Mouse (Mus musculus) hindbrain, embryonic 10.5 days (tissue): ENCODE data around the gene Nup107. TPM values are rescaled to one million over a fixed set of nuclear protein-coding genes. Genes with fewer than 3 reads are reported as not detected.

Experiments
- DNase-seq: peaks from one replicate; pipeline ENCODE4 v3.0.0-alpha.2; 2017; ENCODE audit warnings: low spot score
- H3K27ac ChIP-seq: fragments of 300-500 bp; sonication (generic); 2 replicates; pipeline ENCODE4 v1.5.1; 2016; ENCODE audit warnings: mild to moderate bottlenecking, moderate library complexity
- H3K27me3 ChIP-seq: fragments of 300-500 bp; sonication (generic); 2 replicates; pipeline ENCODE4 v1.6.1; 2016; ENCODE audit warnings: mild to moderate bottlenecking; ENCODE audit not compliant: poor library complexity, insufficient read depth, severe bottlenecking
- H3K36me3 ChIP-seq: fragments of 300-500 bp; sonication (generic); 2 replicates; pipeline ENCODE4 v1.6.1; 2016; ENCODE audit warnings: mild to moderate bottlenecking, moderate library complexity
- H3K4me1 ChIP-seq: fragments of 300-500 bp; sonication (generic); replicated peaks from 2 replicates; pipeline ENCODE4 v1.6.1; 2016; ENCODE audit warnings: mild to moderate bottlenecking
- H3K4me3 ChIP-seq: fragments of 300-500 bp; sonication (generic); 2 replicates; pipeline ENCODE4 v1.5.1; 2016; ENCODE audit warnings: mild to moderate bottlenecking, moderate library complexity
- H3K9me3 ChIP-seq: fragments of 300-500 bp; sonication (generic); 2 replicates; pipeline ENCODE4 v1.6.1; 2016; ENCODE audit warnings: mild to moderate bottlenecking, moderate library complexity
- WGBS: fragments of 180-500 bp; shearing (Covaris S2); methylation state at CpG from one replicate; pipeline ENCODE4 v1.1.7; 2016; 5-methylcytosine and 5-hydroxymethylcytosine counted together
- polyA plus RNA-seq: library from polyadenylated mRNA; unstranded; fragments of >200 nt; fragmentation: Nextera tagmentation; extraction: Ambion mirVana; gene quantifications from 2 replicates; pipeline ENCODE4 v1.2.1, GENCODE M21; 2016

The Nup107 gene
- polyA plus RNA-seq, 1 experiment from 2014 or later: 70.6 TPM

GRCm38 (mm10) chr10:117714048-117714545 lies 78.4 kb downstream of the Nup107 start:
- peaks cover 31% of the 10 kb centered on the region for H3K4me1 ChIP-seq
- no peaks in the 10 kb centered on the region for H3K27me3 ChIP-seq
- H3K4me3 ChIP-seq: no peak overlapping the region
- peaks cover 3% of the 10 kb centered on the region for H3K36me3 ChIP-seq
- H3K9me3 ChIP-seq: no peaks in the 10 kb centered on the region
- WGBS: 93% methylated on average over 3 of the region's 3 CpGs
- H3K27ac ChIP-seq: no peak overlapping the region
- DNase-seq: no peak

DNA sequence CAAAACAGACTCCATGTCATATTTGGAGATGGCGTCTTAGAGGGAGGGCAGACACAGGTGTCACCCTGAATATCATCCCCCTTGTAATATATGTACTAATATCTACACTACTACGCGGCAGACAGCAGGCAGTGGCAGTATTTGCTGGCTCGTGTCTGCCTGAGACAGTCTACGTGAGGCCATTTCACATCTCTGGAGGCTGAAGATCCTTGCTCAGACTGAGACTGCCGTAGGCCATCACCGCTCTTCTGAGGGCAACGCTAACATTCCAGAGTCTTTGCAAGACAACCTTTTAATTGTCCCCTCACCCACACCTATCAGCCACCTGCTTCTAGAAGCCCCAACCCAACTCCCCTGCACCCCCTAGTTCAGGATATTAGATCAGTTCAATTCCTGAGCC lies 79.0 kb downstream of the Nup107 start:
- Histone ChIP-seq H3K4me3 (no peak overlapping the region), H3K36me3 (peaks cover 9% of the 10 kb centered on the region), H3K4me1 (peaks cover 36% of the 10 kb centered on the region), H3K27me3 (no peaks in the 10 kb centered on the region), H3K27ac (no peak overlapping the region), H3K9me3 (no peaks in the 10 kb centered on the region)
- WGBS: 95% methylated on average over 8 of the region's 8 CpGs
- DNase-seq: no peak

- Histone ChIP-seq H3K4me1 (peaks cover 31% of the 10 kb centered on the region), H3K36me3 (peaks cover 15% of the 10 kb centered on the region), H3K27ac (no peak overlapping the region), H3K9me3 (no peaks in the 10 kb centered on the region), H3K4me3 (no peak overlapping the region), H3K27me3 (no peaks in the 10 kb centered on the region)
- DNase-seq: no peak
- 92% methylated on average over 9 of the region's 9 CpGs for WGBS
These were observed 79.6 kb downstream of the Nup107 start for GRCm38 (mm10) chr10:117712871-117713270.

- 90% methylated on average over 9 of the region's 9 CpGs for WGBS
These were observed 80.2 kb downstream of the Nup107 start for GRCm38 (mm10) chr10:117712191-117712754.

DNA sequence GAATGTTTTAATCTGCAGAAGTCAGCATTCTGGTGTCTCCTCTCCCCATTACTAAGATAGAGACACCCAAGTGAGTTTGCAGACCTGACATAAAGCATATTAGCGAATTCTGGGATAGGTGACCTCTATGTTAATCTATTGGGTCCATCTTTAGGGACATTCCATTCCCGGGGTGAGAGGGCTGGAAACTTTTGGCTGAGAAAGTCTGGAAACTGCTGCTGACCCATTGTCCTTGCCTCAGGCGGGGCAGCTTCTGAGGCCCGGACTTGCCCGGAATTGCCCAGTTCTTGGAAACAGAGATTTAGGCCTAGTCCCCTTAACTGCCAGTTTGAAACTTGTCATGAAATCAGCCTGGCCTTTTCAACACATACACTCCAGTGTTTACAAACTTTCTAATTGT lies 81.1 kb downstream of the Nup107 start:
- no peaks in the 10 kb centered on the region for H3K27me3 ChIP-seq
- peaks cover 30% of the 10 kb centered on the region for H3K36me3 ChIP-seq
- peak overlapping the region; percentile 97; the same call in 1 of the 2 replicates for H3K27ac ChIP-seq
- H3K9me3 ChIP-seq: no peaks in the 10 kb centered on the region
- H3K4me1 ChIP-seq: peaks cover 21% of the 10 kb centered on the region
- peak overlapping the region; percentile 80 for H3K4me3 ChIP-seq
- DNase-seq: no peak
- WGBS: 69% methylated on average over 5 of the region's 5 CpGs

More at GRCm38 (mm10) chr10:117712191-117712754, 80.2 kb downstream of the Nup107 start:
- Histone ChIP-seq H3K4me3 (no peak overlapping the region), H3K9me3 (no peaks in the 10 kb centered on the region), H3K4me1 (peaks cover 26% of the 10 kb centered on the region), H3K27me3 (no peaks in the 10 kb centered on the region), H3K36me3 (peaks cover 21% of the 10 kb centered on the region), H3K27ac (no peak overlapping the region)
- no peak for DNase-seq

- 1% methylated on average over 52 of the region's 52 CpGs for WGBS
These were observed 81.8 kb downstream of the Nup107 start, which contains the start of gene Mdm2 for GRCm38 (mm10) chr10:117710604-117711141. Gene Mdm2 (minus strand): TSS chr10:117710758.

GRCm38 (mm10) chr10:117709930-117710603 lies 82.4 kb downstream of the Nup107 start:
- WGBS: under 1% methylated on average over 67 of the region's 71 CpGs
- H3K9me3 ChIP-seq: no peaks in the 10 kb centered on the region
- H3K27me3 ChIP-seq: no peaks in the 10 kb centered on the region
- peak overlapping the region; percentile 80 for H3K4me3 ChIP-seq
- peak; percentile 88 for DNase-seq
- peaks cover 17% of the 10 kb centered on the region for H3K4me1 ChIP-seq
- peaks cover 43% of the 10 kb centered on the region for H3K36me3 ChIP-seq
- H3K27ac ChIP-seq: peak overlapping the region; percentile 97

More at GRCm38 (mm10) chr10:117710604-117711141, 81.8 kb downstream of the Nup107 start, which contains the start of gene Mdm2:
- Histone ChIP-seq H3K4me3 (peak within 1 kb of the TSS; percentile 80), H3K4me1 (peaks cover 17% of the 10 kb centered on the region), H3K36me3 (peaks cover 37% of the 10 kb centered on the region), H3K9me3 (no peaks in the 10 kb centered on the region), H3K27me3 (no peaks in the 10 kb centered on the region), H3K27ac (peak within 1 kb of the TSS; percentile 97)
- peak; percentile 97 for DNase-seq

- peak overlapping the region; percentile 97 for H3K27ac ChIP-seq
- 63% methylated on average over 12 of the region's 12 CpGs for WGBS
- H3K9me3 ChIP-seq: no peaks in the 10 kb centered on the region
- H3K4me3 ChIP-seq: peak overlapping the region; percentile 80
- H3K4me1 ChIP-seq: peaks cover 17% of the 10 kb centered on the region
- H3K36me3 ChIP-seq: peaks cover 50% of the 10 kb centered on the region
- no peak for DNase-seq
- H3K27me3 ChIP-seq: no peaks in the 10 kb centered on the region
These were observed 83.1 kb downstream of the Nup107 start for GRCm38 (mm10) chr10:117709326-117709830.

DNA sequence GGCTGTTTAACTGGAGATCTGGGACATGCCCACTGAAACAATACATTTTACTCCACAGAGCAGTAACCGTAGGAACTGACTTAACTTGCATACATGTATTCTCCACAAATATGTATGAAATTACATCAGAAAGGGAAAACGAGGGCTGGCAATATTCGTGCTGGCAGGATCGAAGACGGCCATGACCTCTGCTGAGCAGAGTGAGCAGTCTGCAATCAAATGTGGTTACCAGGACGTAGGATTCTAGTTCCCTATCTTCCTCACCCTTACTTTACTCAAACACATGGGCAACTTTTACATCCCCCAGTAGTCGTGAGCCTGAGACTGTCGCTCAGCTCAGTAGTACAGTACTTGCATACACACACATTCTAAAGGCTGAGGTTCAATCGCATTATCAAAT lies 83.6 kb downstream of the Nup107 start:
- 88% methylated on average over 9 of the region's 9 CpGs for WGBS
- no peak for DNase-seq
- Histone ChIP-seq H3K9me3 (no peaks in the 10 kb centered on the region), H3K36me3 (peaks cover 55% of the 10 kb centered on the region), H3K27ac (no peak overlapping the region), H3K4me1 (peaks cover 17% of the 10 kb centered on the region), H3K27me3 (no peaks in the 10 kb centered on the region), H3K4me3 (peak overlapping the region; percentile 80)

DNA sequence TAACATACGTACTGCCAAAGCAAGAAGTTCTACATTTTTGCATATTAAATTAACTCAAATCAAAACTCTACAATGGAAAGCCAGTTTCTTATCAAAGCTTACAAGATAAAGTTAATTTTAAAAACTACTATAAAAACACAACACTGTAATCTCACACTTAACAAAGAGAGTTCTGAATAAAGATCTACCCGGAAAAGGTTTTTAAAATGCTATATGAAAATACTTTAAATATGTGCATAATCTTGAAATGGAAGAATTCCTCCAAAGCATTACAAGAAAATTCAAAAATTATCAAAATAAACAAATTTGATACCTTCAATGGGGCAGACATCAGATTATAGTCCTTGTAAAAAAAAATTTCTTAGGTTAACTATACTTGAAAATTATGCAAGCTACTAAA lies 84.1 kb downstream of the Nup107 start:
- no peaks in the 10 kb centered on the region for H3K9me3 ChIP-seq
- H3K4me3 ChIP-seq: no peak overlapping the region
- no peak for DNase-seq
- H3K4me1 ChIP-seq: peaks cover 17% of the 10 kb centered on the region
- no peak overlapping the region for H3K27ac ChIP-seq
- no peaks in the 10 kb centered on the region for H3K27me3 ChIP-seq
- peaks cover 60% of the 10 kb centered on the region for H3K36me3 ChIP-seq
- 95% methylated on average over 2 of the region's 2 CpGs for WGBS

GRCm38 (mm10) chr10:117707114-117707838 lies 85.2 kb downstream of the Nup107 start:
- Histone ChIP-seq H3K27ac (no peak overlapping the region), H3K27me3 (no peaks in the 10 kb centered on the region), H3K36me3 (peaks cover 71% of the 10 kb centered on the region), H3K9me3 (no peaks in the 10 kb centered on the region), H3K4me3 (no peak overlapping the region), H3K4me1 (peaks cover 17% of the 10 kb centered on the region)
- no peak for DNase-seq
- WGBS: 95% methylated on average over 2 of the region's 2 CpGs

GRCm38 (mm10) chr10:117706440-117706839 lies 86.1 kb downstream of the Nup107 start:
- Histone ChIP-seq H3K4me3 (no peak overlapping the region), H3K36me3 (peaks cover 79% of the 10 kb centered on the region), H3K27me3 (no peaks in the 10 kb centered on the region), H3K4me1 (peaks cover 14% of the 10 kb centered on the region), H3K27ac (no peak overlapping the region), H3K9me3 (no peaks in the 10 kb centered on the region)
- DNase-seq: no peak
- 92% methylated on average over 6 of the region's 6 CpGs for WGBS
